Comparison of ENCODE assay signal across 8 mouse cellular contexts in the genomic region with DNA sequence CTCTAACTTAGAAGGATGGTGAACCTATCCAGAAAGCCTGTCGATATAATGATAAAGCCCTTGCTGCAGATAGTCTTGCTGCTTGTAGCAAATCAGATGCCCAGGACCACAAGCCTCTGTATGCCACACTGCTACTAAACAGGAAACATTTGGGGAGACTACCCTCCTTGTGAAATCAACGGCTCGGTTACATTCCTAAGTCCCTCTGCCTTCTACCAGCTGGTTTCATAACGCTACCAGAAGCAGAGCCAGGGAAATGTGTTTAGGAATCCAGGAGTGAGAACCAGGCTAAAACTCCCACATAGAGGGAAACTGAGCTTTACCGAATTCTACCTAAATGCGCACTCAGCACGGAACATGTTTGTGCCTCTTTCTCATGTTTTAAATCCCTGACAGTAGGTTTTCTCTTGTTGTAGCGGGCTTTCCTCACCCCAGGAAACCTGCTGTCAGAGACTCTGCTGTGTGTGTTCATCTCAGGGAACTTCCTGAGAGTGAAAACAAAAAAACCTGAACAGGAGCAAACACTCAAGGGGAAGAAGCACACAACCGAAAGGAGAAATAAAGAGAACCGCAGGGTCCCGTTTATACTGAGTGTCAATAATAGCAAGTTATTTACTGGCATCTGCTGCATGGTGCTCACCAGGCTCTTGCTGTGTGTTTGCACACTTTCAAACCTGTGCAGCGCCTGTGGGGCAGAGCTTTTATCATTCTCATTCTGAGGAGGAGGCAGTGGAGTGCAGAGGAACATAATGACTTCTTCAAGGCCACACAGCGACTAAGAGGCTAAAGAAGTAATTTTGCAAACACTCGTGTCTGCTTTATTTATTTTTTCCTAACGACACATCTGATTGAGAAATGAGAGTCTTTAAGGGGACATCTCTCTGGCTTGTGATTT. TPM values are rescaled to one million over a fixed set of nuclear protein-coding genes. Genes with fewer than 3 reads are reported as not detected.
DNase-seq lines count a peak whose midpoint lies in the region; ATAC-seq lines count a peak whose summit lies in the region.

No protein-coding gene starts in this region.

- no peak overlapping the region for H3K9ac ChIP-seq in hindbrain, embryonic 12.5 days
- no peak overlapping the region for H3K9ac ChIP-seq in limb, embryonic 13.5 days

- H3K27ac ChIP-seq in hindbrain, embryonic 12.5 days: no peak overlapping the region
- H3K27ac ChIP-seq in hindbrain, embryonic 10.5 days: no peak overlapping the region
- H3K27ac ChIP-seq in limb, embryonic 13.5 days: no peak overlapping the region

- no peaks in the 10 kb centered on the region for H3K9me3 ChIP-seq in hindbrain, embryonic 12.5 days (replicated peaks)
- H3K9me3 ChIP-seq in hindbrain, embryonic 10.5 days: no peaks in the 10 kb centered on the region
- no peaks in the 10 kb centered on the region for H3K9me3 ChIP-seq in limb, embryonic 13.5 days

- no peaks in the 10 kb centered on the region for H3K36me3 ChIP-seq in hindbrain, embryonic 12.5 days
- H3K36me3 ChIP-seq in hindbrain, embryonic 10.5 days: no peaks in the 10 kb centered on the region
- no peaks in the 10 kb centered on the region for H3K36me3 ChIP-seq in limb, embryonic 13.5 days

- no peak for DNase-seq in hindbrain, embryonic 10.5 days (ENCODE audit: low spot score)
- DNase-seq in 416B (ENCODE audit: low read depth) (peak; percentile 56), NIH3T3 (ENCODE audit: low read depth) (peak; percentile 28)
- DNase-seq in thymus, postnatal 0 days (ENCODE audit: low spot score): peak; percentile 13
- no peak for DNase-seq in adrenal gland, postnatal 4 days (ENCODE audit: low spot score in 2 of 2)
- no peak for DNase-seq in ovary, postnatal 14 days (ENCODE audit: low spot score)

- 41% methylated on average over 15 of the region's 15 CpGs for WGBS in hindbrain, embryonic 12.5 days
- WGBS in hindbrain, embryonic 10.5 days: 39% methylated on average over 15 of the region's 15 CpGs
- 40% methylated on average over 15 of the region's 15 CpGs for WGBS in limb, embryonic 13.5 days

- H3K4me2 ChIP-seq in hindbrain, embryonic 12.5 days (replicated peaks): 0 out of 2 replicates have a peak overlapping the region, but pooled peaks have one; percentile 8
- H3K4me2 ChIP-seq in limb, embryonic 13.5 days (replicated peaks): peak overlapping the region; percentile 9; the same call in 1 of the 2 replicates

- no peak for ATAC-seq in hindbrain, embryonic 12.5 days (ENCODE audit: low FRiP score)
- ATAC-seq in limb, embryonic 13.5 days (ENCODE audit: low FRiP score, low read depth): no peak

- peaks cover 8% of the 10 kb centered on the region for H3K4me1 ChIP-seq in hindbrain, embryonic 12.5 days
- peaks cover 12% of the 10 kb centered on the region; the same call in 1 of the 2 replicates for H3K4me1 ChIP-seq in hindbrain, embryonic 10.5 days (replicated peaks)
- 0 out of 2 replicates have a peak, but pooled peaks cover 3% of the 10 kb centered on the region for H3K4me1 ChIP-seq in limb, embryonic 13.5 days

- H3K4me3 ChIP-seq in hindbrain, embryonic 12.5 days: no peak overlapping the region
- no peak overlapping the region for H3K4me3 ChIP-seq in hindbrain, embryonic 10.5 days
- H3K4me3 ChIP-seq in limb, embryonic 13.5 days: no peak overlapping the region

- H3K27me3 ChIP-seq in hindbrain, embryonic 12.5 days: peaks cover 2% of the 10 kb centered on the region; the same call in 1 of the 2 replicates
- peaks cover 11% of the 10 kb centered on the region for H3K27me3 ChIP-seq in hindbrain, embryonic 10.5 days (ENCODE audit: insufficient read depth, poor library complexity, severe bottlenecking)
- H3K27me3 ChIP-seq in limb, embryonic 13.5 days: peaks cover 7% of the 10 kb centered on the region; the same call in 1 of the 2 replicates

RNA-seq across cellular contexts. Expression of a gene that starts 30.8 kb away (rescaled TPM):
- 10.0 and 10.1 TPM in 2 replicates for polyA plus RNA-seq in hindbrain, embryonic 12.5 days (2016; fragmentation: Nextera tagmentation; extraction: Ambion mirVana)
- 8.2 and 12.5 TPM in 2 replicates for polyA plus RNA-seq in hindbrain, embryonic 10.5 days (2016; fragmentation: Nextera tagmentation; extraction: Ambion mirVana)
- polyA plus RNA-seq in limb, embryonic 13.5 days (2015; fragmentation: Nextera tagmentation; extraction: Ambion mirVana): 7.7 and 8.6 TPM in 2 replicates
- 3.5 and 4.1 TPM in 2 replicates for polyA plus RNA-seq in thymus, postnatal 0 days (2015; fragmentation: Nextera tagmentation; extraction: Ambion mirVana)
- total RNA-seq in adrenal gland, postnatal 4 days (2021): 10 to 100 TPM; 19.5 to 22.2 TPM

RNA-seq across cellular contexts. Expression of a gene that starts 57.3 kb away (rescaled TPM):
- 15.3 and 19.2 TPM in 2 replicates for polyA plus RNA-seq in hindbrain, embryonic 12.5 days (2016; fragmentation: Nextera tagmentation; extraction: Ambion mirVana)
- 11.2 and 12.2 TPM in 2 replicates for polyA plus RNA-seq in hindbrain, embryonic 10.5 days (2016; fragmentation: Nextera tagmentation; extraction: Ambion mirVana)
- polyA plus RNA-seq in limb, embryonic 13.5 days (2015; fragmentation: Nextera tagmentation; extraction: Ambion mirVana): 6.5 and 6.7 TPM in 2 replicates
- 11.4 and 11.5 TPM in 2 replicates for polyA plus RNA-seq in thymus, postnatal 0 days (2015; fragmentation: Nextera tagmentation; extraction: Ambion mirVana)
- 10 to 100 TPM; 11.0 to 14.1 TPM for total RNA-seq in adrenal gland, postnatal 4 days (2021)

Comparison
In these comparisons a context has a peak if more than half of its experiments do, and no peak if none do; other contexts are left out.
1. DNase-seq: peak in 416B (single experiment), NIH3T3 (single experiment) and thymus, postnatal 0 days (single experiment); none in hindbrain, embryonic 10.5 days (single experiment), adrenal gland, postnatal 4 days (0 of 2) and ovary, postnatal 14 days (single experiment).